Mouse (Mus musculus): ENCODE results near the gene Rtel1.

DNA sequence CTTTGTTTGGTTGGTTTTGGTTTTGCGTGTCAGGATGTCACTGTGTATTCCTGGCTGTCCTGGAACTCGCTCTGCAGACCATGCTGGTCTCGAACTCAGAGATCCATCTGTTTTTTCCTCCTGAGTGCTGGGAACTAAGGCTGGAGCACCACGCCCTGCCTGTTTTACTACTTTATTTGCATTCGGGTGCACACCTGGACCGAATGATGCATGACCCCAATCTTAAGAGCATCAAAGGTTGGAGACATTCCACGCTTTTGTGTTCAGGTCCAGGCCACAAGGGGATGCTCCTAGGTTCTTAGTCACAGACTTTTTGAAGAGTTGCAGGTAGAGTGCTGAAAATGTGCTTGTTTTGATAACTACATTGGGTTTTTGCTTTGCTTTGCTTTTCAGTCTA lies 562 bp downstream of the Rtel1 start:
- TF ChIP-seq CTCF (IDR thresholded peaks at IDR 0.05; ENCODE audit: control insufficient read depth, insufficient read depth, insufficient read length): no peak
- TF ChIP-seq MAX (IDR thresholded peaks at IDR 0.05): no peak
- TF ChIP-seq MYOG (IDR thresholded peaks at IDR 0.05; ENCODE audit: control insufficient read depth, extremely low read depth, insufficient read length): no peak
